Mouse (Mus musculus): ENCODE data around the gene Brf1. TPM values are rescaled to one million over a fixed set of nuclear protein-coding genes. Genes with fewer than 3 reads are reported as not detected.

Gene Brf1
- total RNA-seq, 2 experiments from 2014 or later: 27.2 to 29.3 TPM

DNA sequence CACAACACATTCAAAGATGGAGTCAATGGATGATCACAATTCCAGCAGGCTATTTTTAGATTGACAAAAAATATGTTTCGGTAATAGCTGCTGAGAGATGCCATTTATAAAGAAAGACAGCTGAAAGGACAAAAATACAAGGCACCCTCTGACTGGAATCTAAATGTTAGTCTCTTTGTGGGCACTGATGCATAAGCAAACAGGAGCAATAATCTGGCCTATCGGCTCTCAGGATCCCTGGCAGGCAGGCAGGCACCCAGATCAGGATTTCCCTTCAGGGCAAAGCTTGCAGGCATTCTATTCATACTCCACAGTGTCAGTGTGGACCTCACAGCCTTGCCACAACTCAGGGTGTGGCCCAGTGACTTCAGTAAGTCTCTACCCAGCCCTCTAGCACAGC, 18.5 kb downstream of the Brf1 start:
- ATAC-seq (replicated peaks; ENCODE audit: poor library complexity): no peak

DNA sequence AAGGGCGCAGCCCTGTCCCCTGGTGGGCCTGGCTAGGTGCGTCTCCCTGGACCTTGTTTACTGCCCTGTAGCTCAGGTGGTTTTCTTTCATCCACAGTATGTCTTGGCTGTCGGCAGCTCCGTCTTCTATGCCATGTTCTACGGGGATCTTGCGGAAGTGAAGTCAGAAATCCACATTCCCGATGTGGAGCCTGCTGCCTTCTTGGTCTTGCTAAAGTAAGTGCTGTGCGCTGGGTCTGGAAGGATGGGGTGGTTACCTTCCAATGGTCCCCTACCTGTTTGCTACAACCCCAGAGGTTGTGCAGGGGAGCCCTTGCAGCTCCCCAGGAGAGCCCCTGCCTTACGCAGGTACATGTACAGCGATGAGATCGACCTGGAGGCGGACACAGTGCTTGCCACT, 23.3 kb downstream of the Brf1 start:
- no peak for ATAC-seq (replicated peaks; ENCODE audit: poor library complexity)

DNA sequence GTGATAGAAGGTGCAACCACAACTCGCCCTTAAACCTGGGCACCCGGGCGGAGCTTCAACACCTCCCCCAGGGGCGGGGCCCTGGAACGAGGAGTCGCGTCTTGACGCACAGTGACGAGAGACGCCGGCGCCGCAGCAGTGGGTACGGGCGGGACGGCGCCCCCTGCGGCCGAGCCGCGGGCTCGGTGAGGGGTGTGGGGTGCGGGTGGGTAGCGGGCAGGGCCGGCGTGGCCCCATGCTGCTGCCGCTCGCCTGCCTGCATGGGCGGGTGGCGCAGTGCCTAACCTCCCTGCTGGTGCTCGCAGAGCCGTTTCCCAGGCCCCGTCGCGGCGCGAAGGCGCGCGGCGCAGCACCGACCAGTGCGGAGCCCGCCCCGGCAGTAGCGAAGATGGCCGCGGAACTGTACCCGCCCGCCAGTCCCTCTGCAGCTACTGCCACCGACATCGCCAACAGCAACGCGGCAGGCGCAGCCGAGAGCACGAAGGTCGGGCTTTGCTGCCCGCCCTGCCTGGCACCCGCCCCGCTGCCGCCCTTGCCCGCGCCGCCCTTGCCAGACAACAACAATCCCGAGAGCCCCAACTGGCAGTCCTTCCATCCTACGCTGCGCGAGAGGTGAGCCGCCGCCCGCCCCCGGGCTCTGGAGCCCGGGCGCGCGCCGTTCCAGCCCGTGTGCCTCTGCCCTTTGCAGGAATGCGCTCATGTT, 24.0 kb downstream of the Brf1 start, which contains the start of gene Btbd6:
Btbd6 (plus strand) TSS at position 112 of the 703 bp plus-strand sequence.
- peak; percentile 89 for ATAC-seq (replicated peaks; ENCODE audit: poor library complexity)

DNA sequence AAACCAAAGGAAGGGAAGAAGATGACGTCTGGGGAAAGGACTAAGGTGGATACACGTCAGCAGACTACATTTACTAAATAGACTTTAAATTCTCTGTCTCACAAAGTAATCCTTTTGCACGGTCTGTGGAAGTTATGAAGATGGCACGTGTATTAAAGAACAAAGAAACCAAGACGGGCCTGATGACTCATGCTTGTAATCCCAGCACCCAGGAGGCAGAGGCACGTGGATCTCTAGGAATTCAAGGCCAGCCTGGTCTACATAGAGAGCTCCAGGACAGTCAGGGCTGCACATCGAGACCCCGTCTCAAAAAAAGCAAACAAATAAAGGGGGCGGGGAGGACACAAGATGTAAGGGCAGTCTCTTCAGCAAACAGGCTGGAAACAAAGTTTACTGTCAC, 25.8 kb downstream of the Brf1 start:
- ATAC-seq (replicated peaks; ENCODE audit: poor library complexity): no peak

DNA sequence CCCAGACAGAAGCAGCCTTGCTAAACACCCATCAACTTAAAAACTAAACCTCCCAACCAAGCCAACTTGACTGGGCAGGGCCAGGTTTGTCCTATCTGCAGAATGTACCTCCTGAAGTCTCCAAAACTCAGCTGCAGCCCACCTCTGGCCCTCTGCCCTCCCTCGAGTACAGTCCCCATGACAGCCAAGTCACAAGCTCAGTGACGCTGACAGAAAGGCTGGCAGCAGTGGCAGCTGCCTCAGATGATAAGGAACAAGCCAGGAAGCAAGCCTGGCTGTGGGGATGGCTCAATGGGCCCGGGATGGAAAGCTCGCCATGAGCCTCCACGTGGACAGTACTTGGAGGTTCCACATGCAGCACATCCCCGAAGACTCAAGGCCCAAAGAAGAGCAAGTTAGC, 30.9 kb downstream of the Brf1 start:
- no peak for ATAC-seq (replicated peaks; ENCODE audit: poor library complexity)

DNA sequence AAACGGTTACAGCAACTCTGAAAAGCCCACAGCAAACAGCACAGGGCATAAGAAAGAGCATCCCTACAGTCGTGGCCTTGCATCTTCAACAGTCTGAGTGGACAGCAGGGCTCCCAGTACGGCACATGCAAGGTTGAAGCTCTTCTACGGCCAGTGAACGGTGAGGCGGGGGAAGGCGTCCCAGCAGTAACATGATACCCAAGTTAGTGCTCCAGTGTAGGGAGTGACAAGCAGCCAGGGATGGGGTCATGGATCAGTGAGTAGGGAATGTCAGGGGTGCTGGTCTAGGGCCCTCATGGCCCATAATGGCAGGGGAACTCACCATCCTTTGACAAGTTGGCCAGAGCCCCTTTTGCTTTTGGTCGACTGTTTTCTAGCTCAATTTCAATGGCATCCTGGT, 31.6 kb downstream of the Brf1 start:
- no peak for ATAC-seq (replicated peaks; ENCODE audit: poor library complexity)

DNA sequence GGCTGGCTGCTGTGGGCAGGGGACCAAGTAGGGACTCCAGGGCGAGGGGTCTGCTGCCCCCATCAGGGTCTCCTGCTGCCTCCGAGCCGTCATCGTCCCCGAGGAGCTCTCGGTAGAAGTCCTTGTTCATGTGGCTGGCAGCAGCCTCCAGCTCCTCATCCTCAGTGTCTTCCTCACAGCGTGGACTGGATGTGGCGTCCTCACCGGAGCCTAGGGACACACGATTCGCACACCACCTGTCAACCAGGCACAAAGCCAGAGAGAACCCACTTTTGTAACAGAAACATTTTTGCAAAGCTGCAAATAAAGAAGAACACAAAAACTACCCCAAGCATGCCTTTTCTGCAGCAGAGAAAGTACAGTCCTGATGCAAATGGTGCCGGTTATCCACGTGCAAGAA, 34.7 kb downstream of the Brf1 start:
- ATAC-seq (replicated peaks; ENCODE audit: poor library complexity): no peak

DNA sequence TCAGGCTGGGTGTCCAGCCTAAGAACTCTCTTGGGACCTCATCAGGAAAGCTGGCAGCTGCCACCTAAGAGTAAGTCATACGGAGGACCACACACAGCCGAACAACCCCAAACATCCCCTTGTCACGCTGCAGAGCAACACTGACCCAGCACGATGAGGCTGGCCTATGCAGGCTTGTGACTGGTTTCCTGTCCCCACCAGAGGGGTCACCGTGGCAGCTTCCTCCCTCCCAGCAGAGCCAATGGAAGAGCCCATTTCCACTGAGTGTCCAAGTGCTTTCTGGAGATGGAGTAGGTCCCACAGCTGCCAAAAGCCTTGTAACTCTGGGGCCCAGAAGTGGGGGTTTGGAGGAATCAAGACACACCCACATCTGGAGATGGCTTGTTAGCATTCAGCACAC, 38.6 kb downstream of the Brf1 start:
- no peak for ATAC-seq (replicated peaks; ENCODE audit: poor library complexity)

DNA sequence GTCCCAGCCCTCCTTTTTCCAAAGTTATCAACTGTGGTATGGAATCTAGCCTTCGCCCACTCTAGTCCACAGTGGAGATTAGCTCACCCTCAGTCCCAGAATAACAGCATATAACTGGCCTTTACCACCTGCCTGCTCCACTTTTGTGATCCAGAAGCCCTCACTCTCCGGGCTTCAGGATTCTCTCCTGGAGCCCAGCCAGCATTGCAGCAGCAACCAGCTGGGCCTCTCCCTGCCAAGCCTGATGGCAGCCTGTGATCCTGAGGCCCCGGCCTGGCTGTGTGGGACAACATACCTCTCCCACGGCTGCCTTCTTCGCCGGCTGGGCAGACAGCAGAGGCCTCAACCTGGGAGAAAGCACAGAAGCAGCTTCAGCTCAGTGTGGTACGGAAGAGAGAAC, 39.1 kb downstream of the Brf1 start:
- no peak for ATAC-seq (replicated peaks; ENCODE audit: poor library complexity)

DNA sequence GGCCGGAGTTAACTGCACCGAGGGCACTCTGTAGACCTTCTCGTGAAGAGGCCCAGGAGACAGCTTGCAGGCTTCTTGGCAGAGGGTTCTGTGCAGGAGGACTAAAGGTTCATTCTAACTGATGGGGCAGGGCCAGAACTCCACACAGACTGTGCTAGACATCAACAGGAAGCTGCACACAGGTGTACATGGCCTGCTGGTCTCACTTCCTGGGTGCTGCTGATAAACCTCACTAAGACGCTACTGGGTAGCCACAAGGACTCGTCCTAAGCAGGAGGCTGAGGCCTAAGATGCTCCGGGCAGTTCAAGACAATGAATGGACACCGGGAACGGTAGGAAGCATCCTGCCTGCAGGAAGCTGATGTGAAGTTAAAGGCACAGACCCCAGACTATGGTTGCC, 41.1 kb downstream of the Brf1 start:
- no peak for ATAC-seq (replicated peaks; ENCODE audit: poor library complexity)

DNA sequence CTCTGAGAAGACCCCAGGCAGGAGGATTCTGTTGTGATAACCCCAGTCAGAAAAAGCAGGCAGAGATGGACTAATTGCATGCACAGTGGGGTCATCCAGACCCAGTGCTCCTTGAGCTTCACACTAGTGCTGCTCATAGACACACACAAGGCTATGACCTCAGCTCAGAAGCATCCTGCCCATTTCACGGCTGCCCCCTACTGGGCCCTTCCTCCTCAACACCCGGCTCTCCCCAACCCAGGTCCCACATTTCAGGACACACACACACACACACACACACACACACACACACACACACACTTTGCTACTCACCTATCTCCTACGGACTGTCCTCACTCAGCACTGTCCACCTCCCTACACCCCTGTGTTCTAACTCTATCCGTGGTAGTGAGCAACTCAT, 42.2 kb downstream of the Brf1 start:
- ATAC-seq (replicated peaks; ENCODE audit: poor library complexity): peak; percentile 53

DNA sequence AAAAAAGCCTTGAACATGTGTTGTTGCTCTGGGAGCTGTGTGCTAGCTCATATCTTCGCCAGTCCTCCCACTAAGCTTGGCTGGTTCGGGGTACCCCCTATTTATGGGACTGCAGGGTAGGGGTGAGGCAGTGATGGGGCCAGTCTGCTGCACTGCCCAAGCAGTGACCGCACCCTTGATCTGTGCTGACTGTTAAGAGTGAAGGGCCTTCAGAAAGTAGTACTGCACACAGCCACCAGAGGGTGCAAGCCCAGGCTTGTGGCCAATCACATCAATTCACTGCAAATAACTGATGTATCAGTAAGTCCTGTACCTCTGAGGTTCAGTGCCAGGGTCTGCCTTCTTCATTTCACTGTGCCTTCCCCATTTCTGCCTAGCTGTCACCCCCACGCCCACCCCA, 44.7 kb downstream of the Brf1 start:
- ATAC-seq (replicated peaks; ENCODE audit: poor library complexity): peak; percentile 71

DNA sequence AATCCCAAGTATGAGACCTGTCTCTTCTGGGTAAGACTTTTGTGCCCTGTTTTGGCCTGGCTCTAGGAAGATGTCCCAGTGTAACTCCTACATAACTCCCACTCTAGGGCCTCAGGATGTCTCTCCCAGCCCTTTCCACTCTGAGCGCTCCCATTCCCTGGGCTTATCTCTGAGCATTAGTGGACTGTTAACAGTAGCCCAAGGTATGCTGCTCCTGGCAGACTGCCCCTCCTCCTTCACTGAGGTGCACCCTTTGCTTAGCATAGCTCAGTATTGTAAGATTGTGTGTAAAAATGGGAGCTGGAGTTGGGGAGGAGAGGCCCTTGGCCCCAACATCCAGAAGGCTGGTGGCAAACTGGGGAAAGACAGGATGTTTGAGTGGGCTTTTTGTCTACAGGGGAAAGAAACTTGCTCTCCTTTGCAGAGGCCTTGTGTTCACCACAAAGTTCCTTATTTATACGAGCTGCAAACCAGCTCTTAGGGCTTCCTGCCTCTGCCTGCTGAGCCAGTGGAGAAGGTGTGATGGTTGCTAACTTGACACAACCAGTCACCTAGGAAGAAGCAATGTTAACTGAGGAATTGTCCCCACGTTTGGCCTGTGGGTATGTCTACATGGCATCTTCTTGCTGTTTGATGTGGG, 47.5 kb downstream of the Brf1 start:
- no peak for ATAC-seq (replicated peaks; ENCODE audit: poor library complexity)

DNA sequence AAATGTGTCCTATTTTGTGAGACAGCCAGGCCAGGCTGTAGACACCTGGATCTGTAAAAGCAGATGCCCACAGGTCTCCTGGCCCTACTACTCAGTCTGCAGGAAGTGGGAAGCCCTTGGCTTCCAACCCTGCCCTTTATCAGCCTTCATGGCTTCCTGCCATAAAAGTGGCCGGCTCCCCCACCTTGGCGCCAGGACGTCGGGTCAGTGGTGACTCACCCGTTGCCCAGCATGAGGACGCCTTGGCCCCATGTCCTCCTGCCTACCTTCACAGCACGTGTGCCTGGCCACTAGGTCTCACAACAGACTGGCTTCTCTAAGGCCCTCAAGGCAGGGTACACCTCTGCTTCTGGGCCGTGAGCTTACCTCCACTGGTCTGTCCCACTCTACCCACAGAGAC, 48.1 kb downstream of the Brf1 start:
- ATAC-seq (replicated peaks; ENCODE audit: poor library complexity): no peak

DNA sequence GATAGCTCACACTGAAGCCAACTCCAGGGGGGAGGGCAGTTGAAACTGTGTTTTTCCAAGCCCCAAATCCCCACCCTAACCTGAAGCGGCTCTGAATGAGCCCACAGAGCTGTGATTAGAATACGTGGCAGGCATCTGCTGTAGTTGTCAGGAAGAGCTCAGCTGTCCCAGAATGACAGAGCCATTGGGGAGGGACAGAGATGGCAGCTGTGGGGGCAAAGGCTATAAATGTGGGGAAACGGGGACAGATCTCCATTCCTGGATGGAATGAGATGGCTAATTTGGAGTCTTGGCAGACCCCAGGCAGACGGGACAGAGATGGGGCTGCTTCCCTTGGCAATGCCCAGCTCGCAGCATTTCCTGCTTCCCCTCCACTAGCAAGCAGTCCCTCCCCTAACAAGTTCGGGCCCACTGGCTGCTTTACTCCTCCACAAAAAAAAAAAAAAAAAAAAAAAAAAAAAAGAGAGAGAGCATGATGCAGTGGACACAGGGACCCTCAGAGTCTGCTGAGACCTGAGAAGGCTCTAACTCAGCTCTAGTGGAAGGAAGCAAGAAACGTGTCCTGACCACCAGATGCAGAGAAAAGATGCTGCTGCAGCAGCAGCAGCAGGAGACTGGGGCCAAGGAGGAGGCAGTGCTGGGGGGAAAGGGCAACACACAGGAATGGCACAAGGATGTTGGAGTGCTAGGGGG, 49.2 kb downstream of the Brf1 start:
- no peak for ATAC-seq (replicated peaks; ENCODE audit: poor library complexity)

DNA sequence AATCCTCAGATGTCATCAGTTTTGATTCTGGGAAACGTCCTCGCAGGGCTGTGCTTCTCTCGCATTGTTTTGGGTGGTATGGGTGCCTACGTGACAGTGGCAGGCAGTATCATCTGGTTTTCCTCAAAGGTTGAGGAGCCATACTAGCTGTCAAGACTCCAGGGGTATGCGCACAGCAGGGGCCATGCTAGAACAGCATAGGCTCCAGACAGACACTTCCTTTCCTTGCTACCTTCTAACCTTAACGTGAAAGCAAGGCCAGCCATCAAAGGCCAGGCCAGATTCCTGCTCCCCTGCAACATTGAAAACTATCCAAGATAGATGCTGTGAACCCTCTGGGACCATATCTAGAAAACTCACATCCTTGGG, 49.8 kb downstream of the Brf1 start:
- ATAC-seq (replicated peaks; ENCODE audit: poor library complexity): no peak

DNA sequence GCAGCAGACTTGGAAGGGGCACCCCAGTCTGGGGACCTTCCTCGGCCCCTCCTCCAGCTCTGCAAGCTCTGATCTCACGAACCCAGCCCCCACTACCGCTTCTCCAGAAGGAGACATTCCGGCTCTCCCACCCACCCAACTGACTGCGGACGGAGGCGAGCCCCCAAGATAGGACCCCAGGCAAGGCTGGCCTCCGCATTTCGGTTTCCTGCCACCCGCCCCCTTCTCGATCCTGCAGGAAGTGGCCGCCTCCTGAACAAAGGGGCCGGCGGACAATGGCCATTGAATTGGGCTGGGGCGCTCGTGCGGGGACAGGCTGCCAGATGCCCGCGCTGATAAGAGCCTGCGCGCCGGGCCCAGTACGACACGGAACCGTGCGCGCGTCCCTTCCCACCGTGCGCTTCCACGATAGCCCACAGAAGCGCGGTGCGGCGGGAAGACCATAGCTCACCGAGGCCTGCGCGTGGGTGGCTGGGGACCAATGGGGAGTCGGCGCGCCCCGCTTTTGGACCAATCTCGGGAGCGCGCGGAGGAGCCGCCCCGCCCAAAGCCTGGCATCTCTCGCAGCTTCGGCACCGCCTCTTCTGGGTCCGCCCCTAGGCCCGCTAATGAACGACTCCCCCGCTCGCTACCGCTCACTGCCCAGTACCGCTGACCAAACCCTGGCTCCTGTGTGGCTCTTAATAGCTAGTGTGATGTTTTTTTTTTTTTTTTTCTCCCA, 50.3 kb downstream of the Brf1 start:
- ATAC-seq (replicated peaks; ENCODE audit: poor library complexity): peak; percentile 73

DNA sequence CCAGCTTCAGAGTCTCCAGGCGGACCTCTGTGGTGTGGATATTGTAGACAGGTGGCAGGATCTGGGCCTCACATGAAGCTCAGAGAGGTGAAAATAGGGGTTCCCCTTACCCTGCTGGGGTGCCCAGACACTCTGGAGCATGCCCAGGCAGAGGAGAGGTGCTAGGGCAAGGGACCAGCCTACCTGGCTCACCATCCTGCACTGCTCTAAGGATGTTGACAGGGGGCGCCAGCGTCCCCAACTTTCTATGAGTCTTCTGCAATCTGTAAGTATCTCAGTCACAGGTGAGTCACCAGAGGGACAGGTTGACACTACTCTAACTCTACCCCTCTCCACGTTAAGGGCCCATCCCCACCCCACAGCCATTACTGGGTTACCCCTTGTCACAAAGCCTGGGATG, 53.2 kb downstream of the Brf1 start:
- ATAC-seq (replicated peaks; ENCODE audit: poor library complexity): peak; percentile 39

DNA sequence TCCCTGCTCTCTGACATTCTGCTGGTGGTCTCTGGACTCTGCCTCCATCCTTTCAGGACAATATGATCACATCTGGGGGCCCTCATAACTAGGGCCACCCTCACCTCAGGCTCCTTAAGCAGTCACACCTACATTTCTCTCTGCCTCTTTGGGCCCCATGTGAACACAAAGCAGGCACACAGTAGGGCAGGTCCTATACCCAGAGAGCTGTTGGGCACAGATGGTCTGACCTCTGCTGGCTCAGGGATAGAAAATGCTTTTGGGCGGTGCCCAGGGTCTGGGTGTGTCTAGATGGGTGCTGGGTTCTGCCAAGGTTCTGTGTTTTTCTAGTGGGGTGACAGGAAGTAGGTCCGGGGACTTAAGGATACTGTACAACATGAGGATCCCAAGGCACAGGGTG, 56.8 kb downstream of the Brf1 start:
- ATAC-seq (replicated peaks; ENCODE audit: poor library complexity): no peak

DNA sequence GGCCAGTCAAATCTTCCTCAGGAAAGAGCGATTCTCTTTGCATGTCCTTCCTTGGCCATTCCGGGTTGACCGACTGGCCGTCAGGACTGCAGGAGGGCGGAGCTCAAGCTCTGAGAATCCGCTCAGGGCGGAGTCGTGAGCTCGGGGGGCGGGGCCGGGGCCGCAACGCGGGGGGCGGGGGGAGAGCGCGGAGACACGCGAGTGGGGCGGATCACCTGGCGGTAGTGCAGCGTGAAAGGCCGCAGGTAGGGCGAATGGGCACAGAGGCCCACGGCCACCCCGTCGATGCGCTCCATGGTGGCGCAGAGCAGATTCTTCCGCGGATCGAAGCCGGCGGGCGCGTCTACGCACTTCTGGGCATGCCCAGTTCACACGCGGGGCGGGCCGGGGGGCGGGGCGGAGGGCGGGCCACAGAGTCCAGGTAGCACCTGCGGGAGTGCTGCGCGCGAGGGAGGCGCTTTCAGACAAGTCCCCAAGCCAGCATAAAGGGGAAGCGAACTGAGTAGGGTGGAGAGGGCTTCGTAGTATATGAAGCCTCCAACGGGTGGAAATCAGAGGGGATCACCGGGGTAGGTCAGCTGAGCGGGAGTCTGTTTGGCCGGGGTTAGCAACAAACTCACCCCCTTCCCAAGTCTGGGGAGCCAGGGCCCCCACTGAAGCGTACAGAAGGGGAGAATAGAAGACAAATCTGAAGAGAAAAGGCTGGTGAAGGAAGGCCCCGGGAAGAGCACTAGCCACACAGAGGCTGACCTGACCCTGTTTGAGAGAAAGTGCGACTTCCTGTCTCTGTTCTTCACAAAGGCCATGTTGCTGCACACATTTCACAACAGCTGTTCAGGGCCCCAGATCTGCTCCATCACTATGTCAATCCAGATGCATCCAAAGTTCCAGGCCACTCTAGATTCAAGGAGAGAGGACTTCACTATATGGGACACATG, 58.5 kb downstream of the Brf1 start, which contains the start of gene Nudt14:
Nudt14 (minus strand) TSS at position 349 of the 938 bp plus-strand sequence.
- peak; percentile 63 for ATAC-seq (replicated peaks; ENCODE audit: poor library complexity)
